Mouse (Mus musculus) fibroblast of lung, adult 2 months (primary cell): ENCODE results near the gene Usp51.
"Not testable (repeated sequence)": the region's sequence is repeated elsewhere in the genome, so short reads cannot be mapped to it uniquely, and the experiment has no call there.

Source experiments
- DNase-seq: peaks from one replicate; pipeline ENCODE4 v3.0.0-alpha.2; 2011; ENCODE audit warnings: low read depth

The Usp51 gene

DNA sequence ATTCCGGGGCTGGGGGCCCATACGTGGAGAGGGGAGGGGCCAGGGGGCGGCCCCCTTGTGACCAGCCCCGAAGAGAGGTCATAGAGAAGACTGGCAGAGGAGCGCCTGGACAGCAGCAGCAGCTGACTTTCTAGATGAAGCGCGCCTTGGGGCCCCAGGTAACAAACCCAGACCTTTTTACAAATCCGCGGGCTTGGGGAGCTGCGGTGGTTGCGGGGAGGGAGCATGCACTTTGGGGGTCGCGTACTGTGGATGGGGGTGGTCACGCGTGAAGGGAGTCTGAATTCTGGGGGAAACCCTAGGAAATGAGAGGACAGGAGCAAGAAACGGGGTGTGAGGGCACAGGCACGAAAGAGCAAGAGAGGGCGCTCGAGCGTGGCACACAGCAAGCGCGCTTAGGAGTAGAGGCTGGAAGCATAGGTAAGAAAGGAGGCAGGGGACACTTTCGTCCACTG lies at the start of gene Usp51:
Usp51 (plus strand) TSS at position 83 of the 455 bp plus-strand sequence.
- no peak for DNase-seq

DNA sequence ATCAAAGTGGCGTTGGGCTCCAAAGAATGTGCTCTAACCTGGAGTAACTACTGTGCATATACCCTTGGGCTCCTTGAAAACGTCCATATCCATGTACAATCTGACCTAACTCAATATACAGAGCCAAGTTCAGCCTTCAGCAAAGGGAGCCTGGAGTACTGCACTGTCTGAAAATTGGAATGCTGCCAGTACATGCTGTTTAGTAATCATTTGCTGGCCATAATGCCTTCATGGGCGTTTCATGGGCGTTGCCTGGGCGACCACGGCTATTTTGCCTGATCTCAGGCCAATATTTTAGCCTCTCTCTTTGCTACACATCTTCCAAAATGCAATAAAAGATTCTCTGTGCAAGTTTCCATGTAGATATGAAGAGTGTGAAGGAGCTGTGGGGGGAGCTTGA lies 36.7 kb upstream of the Usp51 start:
- no peak for DNase-seq

DNA sequence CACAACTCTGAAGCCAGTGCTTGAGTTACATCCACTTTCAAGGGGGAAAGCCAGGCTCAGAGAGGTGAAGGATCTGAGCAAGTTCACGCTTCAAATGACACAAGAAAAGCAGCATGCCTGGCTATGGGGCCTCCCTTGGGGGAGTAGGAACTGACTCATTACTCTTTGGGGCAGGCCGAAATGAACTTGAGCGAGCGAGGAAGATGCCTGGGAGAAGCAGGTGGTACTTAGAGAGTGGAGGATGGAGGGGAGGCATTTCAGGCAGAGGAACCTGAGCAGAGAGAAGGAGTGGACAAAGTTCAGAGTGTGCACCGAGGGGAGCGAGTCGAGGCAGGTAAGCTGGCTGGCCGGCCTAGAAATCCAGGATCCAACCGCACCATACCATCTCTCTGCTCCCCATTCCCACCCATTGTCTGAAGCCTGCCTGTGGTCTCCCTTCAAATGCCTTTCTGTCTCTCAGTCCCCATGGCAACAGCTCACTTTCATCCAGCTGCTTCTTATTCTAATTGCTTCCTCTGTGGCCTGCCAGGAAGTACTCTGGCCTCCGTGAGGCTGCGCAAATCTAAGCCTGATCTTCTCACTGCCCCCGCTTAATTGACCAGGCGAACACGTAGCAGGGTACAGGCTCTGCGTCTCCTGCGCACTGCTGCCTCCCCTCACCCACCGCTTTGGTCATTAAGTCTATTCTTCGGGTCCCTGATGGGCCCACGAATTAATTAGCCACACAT lies 32.6 kb upstream of the Usp51 start:
- DNase-seq: not testable (repeated sequence)

DNA sequence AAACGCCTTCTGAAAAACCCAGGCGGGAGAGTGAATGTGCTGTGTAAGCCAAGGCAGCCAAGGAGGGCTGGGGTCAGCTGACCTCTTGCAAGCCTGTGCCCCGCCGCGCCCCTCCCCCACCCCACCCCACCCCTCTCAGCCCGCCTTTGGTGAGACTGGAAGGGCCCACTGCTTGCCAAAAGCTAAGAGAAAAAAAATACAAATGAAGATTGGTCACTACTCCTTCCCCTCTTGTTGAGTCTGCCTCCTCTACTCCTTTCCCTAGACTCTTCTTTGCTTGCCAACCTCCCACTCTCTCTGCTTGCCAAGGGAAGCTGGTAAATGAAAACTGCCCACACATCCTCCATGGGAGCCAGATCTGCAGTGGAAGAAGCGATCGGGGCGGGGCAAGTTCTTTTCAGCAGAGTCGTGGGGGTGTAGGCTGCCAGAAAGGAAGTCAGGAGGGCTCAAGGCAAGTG lies 32.0 kb upstream of the Usp51 start:
- peak; percentile 5 for DNase-seq

DNA sequence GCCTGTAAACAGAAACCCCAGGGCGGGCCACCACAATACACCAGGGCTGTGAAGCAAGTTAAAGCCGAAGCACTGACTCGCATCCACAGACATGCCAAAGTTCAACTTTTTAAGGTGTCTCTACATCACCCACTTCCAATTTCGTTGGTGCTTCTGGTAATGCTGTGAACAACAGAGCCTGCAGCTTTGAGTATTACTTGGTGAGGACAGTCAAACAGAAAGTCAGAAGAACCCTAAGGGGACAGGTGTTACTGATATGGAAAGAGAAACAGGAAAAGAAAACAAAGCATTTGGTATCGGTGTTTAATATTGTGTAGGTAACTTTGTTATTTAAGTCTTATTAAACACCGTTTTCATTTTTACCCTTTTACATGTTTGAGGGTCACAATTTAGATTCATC lies 29.7 kb upstream of the Usp51 start:
- DNase-seq: no peak

DNA sequence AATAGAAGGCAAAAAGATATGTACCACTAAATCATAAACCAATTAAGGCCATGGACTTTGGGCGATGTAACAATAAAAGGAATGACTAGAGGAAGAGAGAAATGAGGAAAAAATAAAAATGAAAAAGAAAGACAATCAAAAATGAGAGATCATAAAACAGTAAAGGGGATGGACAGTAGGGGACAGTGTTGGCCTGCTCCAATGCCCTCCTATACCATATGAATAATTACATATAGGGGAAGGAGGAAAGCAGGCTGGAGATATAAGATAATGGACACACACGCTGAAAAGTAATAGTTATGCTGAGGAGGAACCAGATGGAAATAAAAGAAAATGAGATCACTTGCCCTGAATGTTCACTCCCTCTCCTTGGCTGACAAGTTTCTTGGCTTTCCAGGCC lies 21.3 kb upstream of the Usp51 start:
- no peak for DNase-seq

DNA sequence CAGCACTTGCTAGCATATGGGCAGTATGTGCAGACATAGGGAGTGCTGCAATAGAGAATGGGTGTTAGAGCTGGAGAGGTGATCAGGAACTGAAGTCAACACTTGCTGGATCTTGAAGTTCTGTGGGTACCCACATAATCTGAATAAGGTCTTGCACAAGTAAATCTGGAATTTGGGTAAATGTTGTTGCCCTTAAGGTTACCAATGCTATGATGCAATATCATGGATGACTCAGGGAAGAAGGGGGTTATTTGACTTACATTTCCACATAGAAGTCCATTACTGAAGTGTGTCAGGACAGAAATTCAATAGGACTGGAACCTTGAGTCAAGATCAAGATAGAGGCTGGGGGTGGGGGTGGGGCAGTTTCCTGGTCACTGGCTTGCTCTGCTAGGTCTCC lies 16.4 kb upstream of the Usp51 start:
- not testable (repeated sequence) for DNase-seq

DNA sequence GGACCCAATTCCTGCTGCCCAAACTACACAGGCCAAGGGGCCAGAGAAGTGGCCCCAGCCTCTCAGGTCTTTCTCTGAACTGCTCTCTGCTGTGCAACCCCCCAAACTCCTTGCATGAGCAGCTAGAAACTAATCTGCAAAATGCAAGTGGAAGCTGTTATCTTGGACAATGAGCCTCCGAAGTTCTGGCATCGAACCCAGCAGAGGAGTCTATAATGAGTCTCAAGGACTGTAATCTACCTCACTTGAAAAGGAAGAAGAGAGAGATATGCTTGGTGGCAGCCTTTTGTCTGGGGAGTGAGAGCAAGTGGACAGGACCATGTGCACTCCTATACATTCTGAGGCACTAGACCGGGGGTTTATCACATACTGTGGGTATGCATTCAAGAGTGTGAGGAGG lies 10.2 kb upstream of the Usp51 start:
- not testable (repeated sequence) for DNase-seq

DNA sequence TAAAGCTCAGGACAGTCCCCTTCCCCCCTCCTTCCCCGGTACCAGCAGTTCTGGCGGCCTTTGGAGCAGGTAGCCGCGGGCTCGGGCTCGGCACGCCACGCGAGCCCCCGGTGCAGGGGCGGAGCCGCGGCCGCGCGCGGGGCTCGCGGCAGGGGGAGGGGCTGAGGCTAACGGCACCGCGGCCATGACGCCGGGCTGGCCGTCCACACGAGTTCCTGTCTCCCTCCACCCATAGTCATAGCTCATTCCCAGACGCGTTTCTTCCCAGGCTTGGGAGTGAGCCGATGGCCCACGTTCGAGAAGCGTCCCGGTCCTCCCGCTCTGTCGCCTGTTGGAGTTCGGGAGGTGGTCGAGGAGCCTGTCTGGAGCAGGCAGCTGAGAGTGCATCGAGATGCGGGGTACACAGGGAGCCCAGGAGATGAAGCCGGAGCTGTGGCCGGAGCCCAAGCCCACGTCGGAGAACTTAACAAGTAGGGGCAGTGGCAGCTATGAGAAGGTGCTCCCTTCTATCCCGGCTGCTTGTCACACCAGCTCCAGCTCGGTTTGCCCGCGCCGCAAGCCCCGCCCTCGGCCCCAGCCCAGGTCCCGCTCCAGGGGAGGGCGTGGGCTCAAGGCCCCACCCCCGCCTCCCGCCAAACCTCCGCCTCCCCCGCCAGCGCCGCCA lies 884 bp downstream of the Usp51 start:
- no peak for DNase-seq

DNA sequence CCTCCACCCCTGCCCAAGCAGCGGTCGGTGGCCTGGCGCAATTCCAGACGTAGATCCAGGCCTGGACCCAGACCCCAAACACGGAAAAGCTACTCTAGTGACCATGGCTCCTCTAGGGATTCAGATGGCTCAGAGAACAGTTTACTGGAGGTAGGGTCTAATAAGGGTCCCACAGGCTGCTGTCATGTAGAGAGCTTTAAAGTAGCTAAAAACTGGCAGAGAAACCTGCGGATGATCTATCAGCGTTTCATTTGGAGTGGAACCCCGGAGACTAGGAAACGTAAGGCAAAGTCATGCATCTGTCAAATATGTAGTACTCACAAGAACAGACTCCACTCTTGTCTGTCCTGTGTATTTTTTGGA lies 1.4 kb downstream of the Usp51 start:
- DNase-seq: no peak

DNA sequence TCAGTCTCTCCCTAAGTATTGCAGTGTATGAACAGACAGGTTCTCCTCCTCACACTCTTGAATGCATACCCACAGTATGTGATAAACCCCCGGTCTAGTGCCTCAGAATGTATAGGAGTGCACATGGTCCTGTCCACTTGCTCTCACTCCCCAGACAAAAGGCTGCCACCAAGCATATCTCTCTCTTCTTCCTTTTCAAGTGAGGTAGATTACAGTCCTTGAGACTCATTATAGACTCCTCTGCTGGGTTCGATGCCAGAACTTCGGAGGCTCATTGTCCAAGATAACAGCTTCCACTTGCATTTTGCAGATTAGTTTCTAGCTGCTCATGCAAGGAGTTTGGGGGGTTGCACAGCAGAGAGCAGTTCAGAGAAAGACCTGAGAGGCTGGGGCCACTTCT lies 19.0 kb downstream of the Usp51 start:
- not testable (repeated sequence) for DNase-seq

DNA sequence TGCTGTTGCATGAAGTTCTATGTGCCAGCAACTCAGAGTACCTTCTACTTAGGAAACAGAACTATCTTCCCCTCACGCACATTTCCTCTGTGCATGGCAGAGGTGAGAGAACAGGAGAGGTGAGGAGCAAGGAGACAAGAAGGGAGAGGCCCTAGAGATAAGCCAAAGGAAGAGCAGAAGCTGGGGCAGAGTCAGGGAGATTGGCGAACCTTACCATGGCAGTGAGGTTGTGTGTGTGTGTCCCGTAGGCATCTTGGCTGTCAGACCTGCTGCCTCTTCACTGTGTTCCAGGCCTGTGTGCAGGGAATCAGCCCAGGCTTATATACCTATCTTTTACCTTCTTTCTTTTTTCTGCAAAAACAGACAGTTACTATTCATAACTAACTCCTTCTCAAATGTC lies 19.4 kb downstream of the Usp51 start:
- DNase-seq: not testable (repeated sequence)

DNA sequence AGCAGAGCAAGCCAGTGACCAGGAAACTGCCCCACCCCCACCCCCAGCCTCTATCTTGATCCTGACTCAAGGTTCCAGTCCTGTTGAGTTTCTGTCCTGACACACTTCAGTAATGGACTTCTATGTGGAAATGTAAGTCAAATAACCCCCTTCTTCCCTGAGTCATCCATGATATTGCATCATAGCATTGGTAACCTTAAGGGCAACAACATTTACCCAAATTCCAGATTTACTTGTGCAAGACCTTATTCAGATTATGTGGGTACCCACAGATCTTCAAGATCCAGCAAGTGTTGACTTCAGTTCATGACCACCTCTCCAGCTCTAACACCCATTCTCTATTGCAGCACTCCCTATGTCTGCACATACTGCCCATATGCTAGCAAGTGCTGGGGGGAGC lies 25.3 kb downstream of the Usp51 start:
- not testable (repeated sequence) for DNase-seq

DNA sequence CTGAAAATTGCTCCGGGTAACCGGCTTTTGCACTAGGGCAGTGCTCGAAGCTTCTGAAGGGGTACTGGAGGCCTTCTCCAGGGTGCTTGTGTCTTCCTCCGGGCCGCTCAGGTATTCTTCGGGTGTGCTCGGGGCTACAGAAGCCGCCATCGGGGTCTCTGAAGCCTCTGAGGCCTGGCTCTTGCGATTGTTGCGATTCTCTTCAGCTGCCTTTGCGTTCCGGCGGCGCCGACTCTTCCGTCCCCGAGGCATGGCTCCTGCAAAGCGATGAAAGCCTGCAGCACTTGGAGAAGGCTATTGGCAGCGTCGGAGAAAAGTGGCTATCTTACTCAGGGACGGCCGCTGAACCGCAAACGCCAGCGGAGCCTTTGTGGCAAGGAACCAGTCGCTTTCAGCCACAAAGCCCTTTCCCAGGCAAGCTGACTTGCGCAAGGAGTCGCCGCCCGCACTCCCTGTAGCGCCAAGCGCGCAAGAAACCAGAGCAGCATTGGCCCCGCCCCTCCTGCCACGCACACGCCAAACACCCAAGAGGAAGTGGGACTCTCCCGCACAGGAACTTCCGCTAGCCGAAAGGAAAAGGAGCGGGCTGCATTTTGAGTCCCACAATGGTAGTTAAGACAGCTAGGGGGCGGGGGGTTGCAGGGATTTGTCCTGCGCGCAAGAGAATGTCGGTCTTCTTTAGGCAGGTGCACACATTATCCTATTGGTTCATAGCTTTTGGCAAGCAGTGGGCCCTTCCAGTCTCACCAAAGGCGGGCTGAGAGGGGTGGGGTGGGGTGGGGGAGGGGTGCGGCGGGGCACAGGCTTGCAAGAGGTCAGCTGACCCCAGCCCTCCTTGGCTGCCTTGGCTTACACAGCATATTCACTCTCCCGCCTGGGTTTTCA lies 31.1 kb downstream of the Usp51 start, which contains the start of gene Mageh1:
Mageh1 (minus strand) TSS at position 489 of the 885 bp plus-strand sequence.
- DNase-seq: peak; percentile 41

DNA sequence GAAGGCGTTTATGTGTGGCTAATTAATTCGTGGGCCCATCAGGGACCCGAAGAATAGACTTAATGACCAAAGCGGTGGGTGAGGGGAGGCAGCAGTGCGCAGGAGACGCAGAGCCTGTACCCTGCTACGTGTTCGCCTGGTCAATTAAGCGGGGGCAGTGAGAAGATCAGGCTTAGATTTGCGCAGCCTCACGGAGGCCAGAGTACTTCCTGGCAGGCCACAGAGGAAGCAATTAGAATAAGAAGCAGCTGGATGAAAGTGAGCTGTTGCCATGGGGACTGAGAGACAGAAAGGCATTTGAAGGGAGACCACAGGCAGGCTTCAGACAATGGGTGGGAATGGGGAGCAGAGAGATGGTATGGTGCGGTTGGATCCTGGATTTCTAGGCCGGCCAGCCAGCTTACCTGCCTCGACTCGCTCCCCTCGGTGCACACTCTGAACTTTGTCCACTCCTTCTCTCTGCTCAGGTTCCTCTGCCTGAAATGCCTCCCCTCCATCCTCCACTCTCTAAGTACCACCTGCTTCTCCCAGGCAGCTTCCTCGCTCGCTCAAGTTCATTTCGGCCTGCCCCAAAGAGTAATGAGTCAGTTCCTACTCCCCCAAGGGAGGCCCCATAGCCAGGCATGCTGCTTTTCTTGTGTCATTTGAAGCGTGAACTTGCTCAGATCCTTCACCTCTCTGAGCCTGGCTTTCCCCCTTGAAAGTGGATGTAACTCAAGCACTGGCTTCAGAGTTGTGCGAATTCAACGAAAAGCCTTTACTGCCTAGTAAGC lies 31.9 kb downstream of the Usp51 start:
- not testable (repeated sequence) for DNase-seq
